Mouse (Mus musculus): ENCODE measurements around the gene Lmx1a.

Lmx1a gene

GRCm38 (mm10) chr1:167695910-167696459, 6.9 kb downstream of the Lmx1a start:
- no peak for DNase-seq

- DNase-seq: no peak
Observed at GRCm38 (mm10) chr1:167699706-167700105, 10.7 kb downstream of the Lmx1a start.

GRCm38 (mm10) chr1:167700221-167700620, 11.2 kb downstream of the Lmx1a start:
- DNase-seq: no peak

GRCm38 (mm10) chr1:167705527-167705926, 16.5 kb downstream of the Lmx1a start:
- no peak for DNase-seq

GRCm38 (mm10) chr1:167708761-167709160, 19.7 kb downstream of the Lmx1a start:
- DNase-seq: no peak

- DNase-seq: no peak
Observed at GRCm38 (mm10) chr1:167715730-167716341, 26.8 kb downstream of the Lmx1a start.

- no peak for DNase-seq
Observed at GRCm38 (mm10) chr1:167734471-167734870, 45.4 kb downstream of the Lmx1a start.

GRCm38 (mm10) chr1:167736793-167737192, 47.8 kb downstream of the Lmx1a start:
- DNase-seq: peak; percentile 14

GRCm38 (mm10) chr1:167739286-167739685, 50.2 kb downstream of the Lmx1a start:
- DNase-seq: no peak

GRCm38 (mm10) chr1:167746676-167747075, 57.6 kb downstream of the Lmx1a start:
- DNase-seq: no peak

GRCm38 (mm10) chr1:167752661-167753060, 63.6 kb downstream of the Lmx1a start:
- DNase-seq: no peak

GRCm38 (mm10) chr1:167754085-167754484, 65.0 kb downstream of the Lmx1a start:
- no peak for DNase-seq

GRCm38 (mm10) chr1:167754636-167755522, 65.8 kb downstream of the Lmx1a start:
- DNase-seq: no peak

- no peak for DNase-seq
Observed at GRCm38 (mm10) chr1:167758208-167758607, 69.2 kb downstream of the Lmx1a start.

- DNase-seq: no peak
Observed at GRCm38 (mm10) chr1:167760307-167760706, 71.3 kb downstream of the Lmx1a start.

- no peak for DNase-seq
Observed at GRCm38 (mm10) chr1:167761785-167762223, 72.8 kb downstream of the Lmx1a start.

GRCm38 (mm10) chr1:167766619-167767018, 77.6 kb downstream of the Lmx1a start:
- no peak for DNase-seq

GRCm38 (mm10) chr1:167770457-167770856, 81.4 kb downstream of the Lmx1a start:
- no peak for DNase-seq

- DNase-seq: peak; percentile 39
Observed at GRCm38 (mm10) chr1:167779766-167780488, 90.9 kb downstream of the Lmx1a start.

GRCm38 (mm10) chr1:167781787-167782484, 92.9 kb downstream of the Lmx1a start:
- no peak for DNase-seq

- no peak for DNase-seq
Observed at GRCm38 (mm10) chr1:167784067-167784466, 95.0 kb downstream of the Lmx1a start.

GRCm38 (mm10) chr1:167788684-167789413, 99.8 kb downstream of the Lmx1a start:
- DNase-seq: no peak

All from right cerebral cortex, adult 18-20 months (tissue).